Mouse (Mus musculus) retina, postnatal 7 days (tissue): ENCODE measurements around the gene Kdm2b.
A peak's percentile ranks its signal among the peaks of the same experiment; 100 is the strongest.
"Not testable (repeated sequence)": the region's sequence is repeated elsewhere in the genome, so short reads cannot be mapped to it uniquely, and the experiment has no call there.

Experiments
- DNase-seq: peaks from one replicate; pipeline ENCODE4 v3.0.0-alpha.2; 2012; ENCODE audit warnings: low read depth, low spot score

Gene Kdm2b

DNA sequence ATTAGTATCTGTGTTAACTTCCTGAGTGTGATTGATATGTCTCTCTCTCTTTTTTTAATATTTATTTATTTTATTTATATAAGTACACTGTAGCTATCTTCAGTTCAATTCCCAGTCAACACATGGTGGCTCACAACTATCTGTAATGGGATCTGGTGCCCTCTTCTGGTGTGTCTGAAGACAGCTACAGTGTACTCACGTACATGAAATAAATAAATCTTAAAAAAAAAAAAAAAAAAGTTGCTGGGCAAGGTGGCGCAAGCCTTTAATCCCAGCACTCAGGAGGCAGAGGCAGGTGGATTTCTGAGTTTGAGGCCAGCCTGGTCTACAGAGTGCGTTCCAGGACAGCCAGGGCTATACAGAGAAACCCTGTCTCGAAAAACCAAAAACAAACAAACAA, 14.9 kb downstream of the Kdm2b start:
- not testable (repeated sequence) for DNase-seq

DNA sequence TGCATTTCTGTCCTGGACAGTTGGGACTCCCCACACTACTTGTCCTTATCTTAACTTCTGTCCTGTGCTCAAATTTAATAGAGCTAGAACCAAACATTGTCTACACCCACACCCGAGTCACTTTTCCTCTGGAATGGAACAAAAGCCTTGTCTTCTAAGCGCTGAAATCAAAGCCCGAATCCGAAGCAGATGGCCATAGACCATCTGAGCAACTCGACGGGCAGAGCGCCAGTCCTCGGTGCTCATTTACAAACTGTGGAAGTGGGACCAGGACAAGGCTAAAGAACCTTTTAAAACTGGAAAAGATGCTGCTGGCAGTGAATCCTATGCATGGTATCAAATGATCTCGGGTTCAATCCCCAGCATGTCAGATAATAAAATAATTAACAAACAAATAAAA, 17.5 kb downstream of the Kdm2b start:
- no peak for DNase-seq

DNA sequence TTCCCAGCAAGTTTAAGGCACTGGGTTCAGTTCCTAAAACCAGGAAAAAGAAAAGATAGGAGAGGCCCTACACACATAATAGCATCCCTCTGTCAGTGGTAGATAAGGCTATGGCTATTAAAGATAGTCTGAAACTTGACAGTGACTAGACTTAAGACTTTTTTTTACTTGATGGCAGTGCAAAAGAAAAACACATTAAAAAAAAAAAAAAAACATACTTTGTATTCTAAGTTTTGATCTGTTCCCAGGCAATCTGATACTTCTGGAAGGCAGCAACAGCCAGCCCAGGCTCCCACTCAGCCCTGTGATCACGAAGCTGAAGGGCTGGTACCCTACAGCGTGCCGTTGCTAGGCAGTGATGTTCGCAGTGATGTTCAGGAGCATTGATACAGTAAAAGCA, 18.2 kb downstream of the Kdm2b start:
- DNase-seq, result no peak

DNA sequence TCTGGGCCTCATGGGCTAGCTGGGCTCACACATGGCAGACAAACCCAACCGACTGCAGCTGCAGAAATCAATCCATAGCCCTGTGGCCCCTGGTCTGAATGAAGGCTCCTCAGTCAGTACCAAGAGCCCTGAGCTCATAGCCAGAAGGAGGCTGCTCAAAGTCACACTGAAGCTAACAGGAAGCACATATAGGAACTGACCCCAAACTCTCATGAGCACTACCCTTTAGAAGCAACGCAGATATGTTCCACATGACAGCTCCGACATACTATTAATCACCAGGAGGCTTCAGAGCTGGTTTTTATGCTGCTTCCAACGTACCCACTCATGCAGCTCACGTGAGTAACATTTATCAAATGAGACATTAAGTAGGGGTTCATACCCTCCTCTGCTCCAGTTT, 19.6 kb downstream of the Kdm2b start:
- DNase-seq, result no peak

DNA sequence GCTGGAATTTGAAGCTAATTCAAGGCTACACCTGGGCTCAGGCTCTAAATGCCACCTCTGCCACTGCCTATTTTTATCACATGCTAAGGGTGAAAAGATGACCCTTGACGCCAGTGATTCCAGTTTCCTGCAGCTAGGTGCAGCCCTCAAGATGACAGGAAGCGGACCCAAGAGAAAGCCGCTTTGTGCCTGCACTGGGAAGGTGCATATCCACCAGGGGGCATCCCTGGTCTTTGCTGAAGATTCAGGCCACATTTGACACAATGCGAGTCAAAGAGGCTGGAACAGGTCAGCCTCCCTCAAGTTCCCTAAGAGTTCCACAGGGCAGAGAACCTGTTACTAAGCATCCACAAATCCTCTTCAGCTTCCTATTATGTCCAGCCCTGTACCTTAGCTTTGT, 21.3 kb downstream of the Kdm2b start:
- peak; percentile 67 for DNase-seq

DNA sequence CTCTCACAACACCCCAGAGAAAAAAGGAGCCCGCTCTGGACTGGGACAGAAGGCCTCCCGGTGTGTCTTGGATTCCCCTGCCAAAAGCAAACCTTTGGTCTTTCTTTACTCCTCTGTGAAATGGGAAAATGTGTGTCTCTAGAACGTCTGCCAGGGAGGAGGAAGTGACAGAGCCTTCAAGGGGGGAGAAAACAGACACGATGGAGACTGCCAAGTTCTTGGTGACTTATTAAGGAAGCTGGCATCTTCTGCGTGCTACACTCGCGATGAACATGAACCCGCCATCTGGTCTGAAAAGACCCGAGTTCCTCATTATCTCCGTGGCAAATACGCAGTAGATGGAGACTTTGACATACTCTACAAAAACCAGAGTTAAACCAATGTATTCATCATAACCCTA, 24.2 kb downstream of the Kdm2b start:
- DNase-seq, result no peak

DNA sequence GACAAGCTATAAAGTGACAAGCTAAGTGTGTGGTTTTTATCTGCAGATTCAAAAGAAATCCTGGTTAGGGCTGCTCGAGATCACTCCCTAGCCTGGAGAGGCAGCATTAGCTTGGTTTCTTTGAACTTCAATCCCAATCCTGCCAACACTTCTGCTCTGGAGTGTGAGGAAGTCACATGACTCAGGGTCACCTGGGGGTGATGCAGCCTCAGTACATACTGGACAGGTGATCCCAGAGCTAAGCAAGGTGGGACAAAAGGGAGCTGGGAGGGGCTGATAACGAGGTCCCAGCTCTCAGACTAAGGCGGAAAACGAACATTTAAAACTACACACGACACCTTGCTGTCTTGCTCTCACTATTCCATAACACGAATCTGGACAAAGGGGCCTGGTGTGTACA, 24.8 kb downstream of the Kdm2b start:
- no peak for DNase-seq

DNA sequence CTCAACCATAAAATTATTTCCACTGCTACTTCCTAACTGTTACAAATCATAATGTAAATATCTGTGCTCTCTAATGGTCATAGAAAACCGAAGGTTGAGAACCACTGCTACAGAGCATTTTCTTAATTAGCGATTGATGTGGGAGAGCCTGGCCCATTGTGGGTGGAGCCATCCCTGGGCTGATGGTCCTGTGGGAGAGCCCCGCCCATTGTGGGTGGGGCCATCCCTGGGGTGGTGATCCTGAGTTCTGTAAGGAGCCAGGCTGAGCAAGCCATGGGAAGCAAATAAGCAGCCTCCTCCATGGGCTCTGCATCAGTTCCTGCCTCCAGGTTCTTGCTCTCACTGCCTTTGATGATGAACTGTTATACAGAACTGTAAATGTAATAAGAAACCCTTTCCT, 27.7 kb downstream of the Kdm2b start:
- no peak for DNase-seq

DNA sequence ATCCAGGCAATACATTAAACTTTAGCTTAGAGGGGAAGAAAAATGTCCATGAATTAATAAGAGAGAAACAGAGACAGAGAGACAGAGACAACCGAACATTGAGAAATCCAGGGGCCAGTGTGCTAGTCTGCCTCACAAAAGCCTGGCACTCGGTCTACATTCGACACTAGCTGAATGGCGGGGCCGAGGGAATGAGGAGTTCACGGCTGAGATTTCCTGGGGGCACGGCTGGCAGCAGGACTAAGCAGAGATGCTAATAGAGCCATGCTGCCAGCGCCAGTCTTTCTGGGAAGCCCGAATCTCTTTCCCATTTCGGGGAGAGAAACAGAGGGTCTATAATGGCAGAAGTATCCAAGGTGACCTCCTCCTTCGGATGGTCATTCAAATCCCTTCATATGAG, 30.2 kb downstream of the Kdm2b start:
- no peak for DNase-seq

DNA sequence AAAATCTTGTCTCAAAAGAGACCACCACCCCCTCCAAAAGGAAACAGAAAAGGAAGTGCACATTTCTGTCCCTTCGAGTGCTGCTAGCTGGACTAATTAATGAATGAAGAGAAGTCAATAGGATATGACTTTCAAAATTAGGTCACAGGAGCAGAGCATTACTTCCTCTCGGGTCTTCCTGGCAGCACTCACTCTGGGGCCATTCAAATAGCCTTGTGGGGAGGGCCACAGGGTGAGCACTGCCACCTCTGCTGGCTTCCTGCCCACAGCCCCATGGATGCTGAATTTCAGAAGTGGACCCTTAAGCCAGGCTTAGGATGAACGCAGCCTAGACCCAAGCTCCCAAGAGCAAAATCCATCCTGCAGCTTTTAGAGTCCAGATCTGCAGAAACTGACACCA, 33.6 kb downstream of the Kdm2b start:
- DNase-seq, result no peak

DNA sequence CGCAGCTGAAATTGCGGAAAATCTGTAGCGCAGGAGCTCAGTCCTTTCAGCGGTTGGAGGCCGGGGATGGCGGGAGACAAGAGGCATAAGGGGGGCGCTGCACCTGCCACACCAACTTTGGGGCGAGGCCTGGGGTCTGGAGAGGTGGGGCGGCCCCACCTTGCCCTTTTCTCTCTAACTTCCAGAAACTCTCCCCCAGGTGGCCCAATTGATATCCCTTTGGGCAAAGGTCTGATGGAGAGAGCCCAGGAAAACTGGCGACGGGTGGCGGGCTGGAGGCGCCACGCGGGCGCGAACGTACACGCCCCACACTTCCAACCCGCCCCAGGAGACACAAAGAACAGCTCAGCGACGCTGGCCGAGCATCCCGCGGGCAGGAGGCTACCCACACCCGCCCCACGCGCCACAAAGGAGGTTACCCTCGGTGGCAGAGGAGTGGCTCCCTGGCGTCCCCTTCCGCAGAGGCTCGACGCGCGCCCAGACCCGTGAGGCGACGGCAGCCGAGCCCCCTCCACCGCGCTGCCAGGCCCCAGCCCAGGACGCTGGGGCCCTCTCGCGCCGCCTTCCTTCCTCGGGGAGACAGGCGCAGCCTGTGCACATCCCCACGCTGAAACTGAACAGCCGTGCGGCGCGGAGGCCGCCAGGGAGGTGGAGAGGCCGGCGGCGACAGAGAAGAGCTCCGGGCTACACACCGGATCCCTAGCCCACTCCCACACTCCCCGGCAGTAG, 37.5 kb downstream of the Kdm2b start:
- no peak for DNase-seq

DNA sequence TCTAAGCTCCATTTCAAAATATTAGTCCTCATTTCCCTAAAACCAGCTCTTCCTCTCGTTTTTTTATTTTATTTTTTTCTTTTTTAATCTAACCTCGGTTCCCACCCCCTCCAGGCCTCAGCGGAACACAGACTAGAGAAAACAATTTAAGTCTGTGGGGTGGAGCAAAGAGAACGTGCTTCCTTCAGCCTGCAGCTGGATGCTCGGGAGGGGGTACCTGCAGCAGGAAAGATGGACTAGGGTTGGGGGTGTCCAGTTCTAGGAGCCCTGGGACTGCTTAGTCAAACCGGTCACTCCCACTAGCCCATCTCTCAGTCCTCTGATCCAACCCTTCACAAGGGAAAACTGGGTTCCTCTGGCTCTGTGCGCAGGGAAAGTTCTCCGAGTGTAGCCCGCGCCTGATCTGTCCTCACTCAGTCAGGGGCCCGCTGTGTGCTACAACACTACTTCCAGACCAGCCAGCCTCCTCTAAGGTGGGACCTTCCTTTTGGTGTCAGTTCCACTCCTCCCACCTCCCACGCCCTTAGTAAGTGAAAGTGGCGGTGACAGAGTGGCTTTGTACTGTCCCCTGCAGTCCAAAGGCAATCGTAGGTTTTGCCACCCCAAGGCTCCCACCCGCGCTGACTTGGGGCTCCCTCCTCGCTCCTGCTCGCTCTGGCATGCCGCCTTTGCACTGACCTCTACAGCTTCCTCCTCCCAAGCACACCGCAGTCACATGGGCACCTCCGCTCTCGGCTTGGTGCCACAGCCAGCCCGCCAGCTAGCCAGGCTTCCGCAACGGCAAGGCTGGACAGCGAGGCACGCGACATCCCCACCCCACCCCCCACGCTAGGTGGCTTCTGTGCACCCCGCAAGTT, 38.3 kb downstream of the Kdm2b start:
- DNase-seq, result no peak

DNA sequence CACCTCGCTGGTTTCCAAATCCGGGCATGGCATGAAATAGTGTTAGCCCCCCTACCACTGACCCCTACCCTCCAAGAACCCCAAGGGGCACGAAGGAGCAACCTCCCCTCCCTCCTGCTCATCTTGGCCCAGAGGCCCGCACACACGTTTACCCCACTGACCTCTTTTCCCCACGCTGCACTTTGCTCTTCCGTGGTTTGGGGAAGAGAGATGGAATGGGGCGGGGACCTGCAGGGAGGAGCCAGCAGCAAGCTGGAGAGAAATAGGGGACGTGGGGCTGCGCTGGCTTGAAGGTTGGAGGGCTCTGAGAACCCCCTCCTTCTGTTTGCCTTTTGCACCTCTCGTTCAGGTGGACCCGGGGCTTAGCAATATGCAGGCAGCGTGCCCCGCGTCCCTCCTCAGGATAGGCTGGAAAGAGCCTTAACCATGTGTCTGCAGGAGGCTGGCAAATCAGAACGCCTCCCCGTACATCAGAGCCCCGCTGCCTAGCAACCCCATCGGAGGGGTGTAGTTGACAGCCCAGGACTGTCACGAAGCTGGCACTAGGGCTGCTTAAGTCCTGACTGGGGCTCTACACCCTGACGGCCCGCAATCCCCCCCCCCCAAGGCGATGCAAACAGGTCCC, 39.2 kb downstream of the Kdm2b start:
- peak; percentile 46 for DNase-seq

DNA sequence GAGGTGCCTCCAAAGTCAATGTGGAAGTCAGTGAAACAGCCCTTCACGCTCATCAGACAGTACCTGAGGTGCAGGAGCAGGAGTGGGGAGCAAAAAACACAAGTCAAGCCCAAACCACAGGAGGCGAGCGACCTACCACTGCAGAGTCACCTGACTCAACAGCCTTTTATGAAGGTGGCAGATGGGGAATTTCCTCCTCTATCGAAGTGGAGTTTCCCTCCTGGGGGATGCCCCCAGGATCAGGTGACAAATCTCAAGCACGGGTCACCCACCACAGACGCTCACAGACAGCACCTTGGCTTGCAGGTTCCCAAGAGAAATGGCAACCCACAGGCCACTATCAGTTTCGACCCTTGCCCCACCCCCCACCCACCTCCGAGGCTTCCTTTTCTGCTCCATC, 40.5 kb downstream of the Kdm2b start:
- no peak for DNase-seq

DNA sequence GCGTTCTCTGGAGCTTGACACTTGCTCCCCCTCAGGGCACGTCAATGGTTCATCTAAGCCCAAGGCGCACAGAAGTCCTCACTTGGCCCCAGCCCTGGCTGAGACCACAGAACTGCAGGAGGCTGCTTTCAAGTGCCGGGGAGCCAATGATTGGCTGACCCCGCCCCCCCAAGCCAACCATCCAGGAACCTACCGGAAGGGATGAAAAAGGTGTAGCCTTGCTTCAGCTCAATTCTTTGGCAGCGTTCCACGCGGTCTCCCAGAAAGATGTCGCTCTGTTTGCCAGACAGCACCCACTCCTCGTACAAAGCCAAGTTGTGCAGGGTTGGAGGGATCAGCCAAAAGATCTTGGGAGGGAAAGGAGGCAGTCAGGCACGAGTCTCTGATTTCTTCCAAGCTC, 42.1 kb downstream of the Kdm2b start:
- DNase-seq, result no peak

DNA sequence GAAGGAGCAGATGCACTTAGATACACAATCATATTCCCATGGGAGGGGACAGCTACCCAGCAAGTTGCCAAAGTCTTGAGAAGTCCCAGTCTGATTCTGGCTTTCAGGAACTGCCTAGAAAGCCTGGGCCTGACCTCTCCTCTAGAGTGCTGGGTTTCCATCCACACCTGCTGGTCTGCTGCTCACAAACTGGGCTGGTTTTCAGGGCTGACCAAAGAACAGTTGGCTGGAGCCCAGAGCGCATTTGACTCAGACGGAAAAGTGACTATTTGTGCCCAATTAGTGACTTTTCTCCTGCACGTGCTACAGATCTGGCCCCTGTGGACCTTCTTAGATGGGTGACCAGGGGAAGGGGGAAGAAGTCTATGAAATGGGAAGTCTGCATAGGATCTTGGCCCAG, 50.9 kb downstream of the Kdm2b start:
- DNase-seq, result no peak

DNA sequence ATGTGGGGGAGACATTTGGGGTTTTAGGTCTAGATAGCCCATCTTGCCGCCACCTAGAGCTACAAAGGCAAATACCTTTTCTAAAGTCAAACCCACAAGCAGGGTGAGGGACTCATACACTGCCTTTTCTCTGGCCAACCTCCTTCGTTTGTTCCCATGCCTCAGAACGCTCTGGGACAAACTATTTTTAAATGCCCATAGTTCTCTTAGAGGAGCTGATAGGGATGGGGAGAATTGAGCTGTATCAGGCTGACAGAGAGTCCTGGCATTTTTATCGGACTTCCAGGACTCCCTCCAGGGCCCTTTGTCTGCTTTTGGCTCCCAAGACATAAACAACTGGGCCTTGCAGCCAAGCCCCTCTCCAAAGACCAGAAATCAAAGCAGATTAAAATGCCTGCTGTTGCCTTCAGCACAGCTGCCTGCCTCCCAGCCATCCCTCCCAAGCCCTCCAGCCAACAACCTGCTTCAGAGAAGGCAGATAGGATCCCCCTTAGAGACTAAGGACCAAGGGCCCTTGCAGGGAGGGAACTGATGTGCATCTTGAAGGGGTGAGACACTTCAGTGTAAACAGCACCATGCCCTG, 51.6 kb downstream of the Kdm2b start:
- DNase-seq, result no peak

DNA sequence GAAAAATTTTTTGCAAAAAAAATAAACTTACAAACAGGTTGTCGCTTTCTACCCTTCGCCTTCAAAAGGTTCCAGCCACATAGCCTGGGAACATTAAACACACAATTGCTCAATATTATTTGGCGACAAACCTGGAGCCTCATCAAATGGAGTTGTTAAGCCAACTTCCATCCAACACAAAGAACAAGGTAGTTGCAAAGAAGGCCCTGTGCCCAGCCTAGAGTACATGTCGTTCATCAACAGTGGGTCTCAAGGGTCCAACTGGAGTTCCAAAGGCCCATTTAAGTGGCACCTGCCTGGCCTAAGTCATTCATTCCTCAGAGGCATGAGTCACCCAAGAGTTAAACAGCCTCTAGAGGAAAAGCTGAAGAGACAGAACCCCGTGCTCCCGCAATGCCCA, 52.6 kb downstream of the Kdm2b start:
- DNase-seq, result no peak

DNA sequence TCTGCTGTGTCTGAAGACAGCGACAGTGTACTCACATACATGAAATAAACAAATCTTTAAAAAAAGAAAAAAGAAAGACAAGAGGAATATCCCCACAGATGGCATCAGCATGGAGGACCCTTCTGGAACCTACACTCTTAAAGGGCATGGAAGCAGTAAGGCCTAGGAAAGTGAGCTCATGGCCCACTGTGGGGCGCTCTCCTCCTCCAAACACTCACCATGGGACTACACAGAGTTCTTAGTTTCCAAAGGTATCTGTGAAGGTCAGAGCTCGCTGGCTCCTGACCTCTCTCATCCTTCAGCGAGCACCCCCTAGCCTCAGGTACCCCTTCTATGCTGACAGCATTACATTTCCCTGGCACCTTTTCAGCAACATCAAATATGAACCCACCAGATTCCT, 53.8 kb downstream of the Kdm2b start:
- no peak for DNase-seq

DNA sequence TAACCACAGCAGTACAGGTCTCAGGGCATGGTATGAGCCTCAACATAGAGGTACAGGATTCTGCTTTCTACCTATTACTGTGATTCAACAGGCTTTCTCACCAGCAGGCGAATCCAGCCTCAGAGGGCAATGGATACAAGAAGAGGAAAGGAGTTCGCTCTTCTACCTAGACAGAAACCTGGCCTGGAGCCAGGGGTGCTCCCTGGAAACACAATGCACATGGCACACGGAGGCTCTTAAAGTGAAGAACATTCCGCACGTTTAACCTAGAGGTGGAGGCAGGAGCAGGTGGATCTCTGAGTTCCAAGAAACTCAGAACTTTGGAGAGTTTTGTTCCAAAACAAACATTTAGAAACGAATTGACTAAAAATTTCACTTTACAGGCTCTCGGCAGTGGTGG, 58.6 kb downstream of the Kdm2b start:
- DNase-seq, result no peak

DNA sequence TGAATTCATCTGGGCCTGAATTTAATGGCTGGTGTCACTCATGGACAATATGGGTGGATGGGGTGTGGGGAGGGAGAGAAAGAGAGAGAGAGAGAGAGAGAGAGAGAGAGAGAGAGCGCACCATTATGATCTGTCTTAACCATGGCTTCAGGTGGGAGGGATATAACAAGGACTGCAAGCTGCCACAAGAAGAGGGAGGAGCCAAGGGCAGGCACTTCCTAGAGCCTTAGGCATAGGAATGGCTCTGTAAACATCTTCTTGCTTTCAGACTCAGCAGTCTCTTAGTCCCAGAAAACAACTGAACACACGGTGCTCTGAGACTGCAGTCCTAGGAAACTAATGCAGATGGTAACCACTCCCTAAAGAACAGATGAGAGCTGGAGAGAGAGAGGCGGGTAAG, 61.3 kb downstream of the Kdm2b start:
- DNase-seq, result no peak

DNA sequence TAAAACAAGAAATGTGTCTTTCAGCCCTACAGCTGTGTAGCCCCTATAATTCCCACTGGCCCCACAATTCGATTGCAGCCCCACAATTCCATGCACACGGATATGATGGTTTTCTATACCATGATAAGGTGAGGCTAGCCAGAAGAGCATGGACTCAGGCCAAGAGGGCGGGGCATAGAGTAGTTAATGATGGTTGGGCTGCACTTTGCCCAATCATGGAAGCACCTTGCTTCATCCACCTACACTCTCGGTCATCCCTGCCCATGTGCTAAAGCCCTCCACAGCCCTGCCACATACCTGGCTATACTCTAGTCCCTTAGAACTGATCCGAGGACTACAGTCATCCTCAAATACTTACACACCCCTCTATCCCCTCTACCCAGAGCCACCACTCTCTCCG, 61.9 kb downstream of the Kdm2b start:
- no peak for DNase-seq
